Mouse (Mus musculus) midbrain, embryonic 16.5 days (tissue): ENCODE measurements around the gene Tmem63c. TPM values are rescaled to one million over a fixed set of nuclear protein-coding genes. Genes with fewer than 3 reads are reported as not detected.

Experiments used
- ATAC-seq: fragments of 200-750 bp; cut with Nextera tagmentation; 2 replicates; pipeline ENCODE4 v1.8.0; 2017; ENCODE audit warnings: moderate TSS enrichment
- H3K27ac ChIP-seq: fragments of 300-500 bp; sonication (generic); 2 replicates; pipeline ENCODE4 v1.5.1; 2014; ENCODE audit warnings: mild to moderate bottlenecking, low read length, mixed read lengths
- H3K27me3 ChIP-seq: fragments of 300-500 bp; sonication (generic); 2 replicates; pipeline ENCODE4 v1.6.1; 2014; ENCODE audit warnings: low read depth, low read length, mixed read lengths; ENCODE audit not compliant: control insufficient read depth, insufficient read depth
- H3K36me3 ChIP-seq: fragments of 300-500 bp; sonication (generic); 2 replicates; pipeline ENCODE4 v1.6.1; 2014; ENCODE audit warnings: mild to moderate bottlenecking, low read length, moderate library complexity, mixed read lengths; ENCODE audit not compliant: control insufficient read depth, insufficient read depth
- H3K4me1 ChIP-seq: fragments of 300-500 bp; sonication (generic); 2 replicates; pipeline ENCODE4 v1.6.1; 2014; ENCODE audit warnings: mild to moderate bottlenecking, low read length, mixed read lengths; ENCODE audit not compliant: control insufficient read depth, insufficient read depth
- H3K4me2 ChIP-seq: fragments of 300-500 bp; sonication (generic); 2 replicates; pipeline ENCODE4 v1.6.1; 2014; ENCODE audit warnings: mild to moderate bottlenecking, low read length, mixed read lengths
- H3K4me3 ChIP-seq: fragments of 300-500 bp; sonication (generic); 2 replicates; pipeline ENCODE4 v1.5.1; 2014; ENCODE audit warnings: low read depth, mild to moderate bottlenecking, low read length, moderate library complexity, mixed read lengths
- H3K9ac ChIP-seq: fragments of 300-500 bp; sonication (generic); 2 replicates; pipeline ENCODE4 v1.6.1; 2014; ENCODE audit warnings: low read depth, low read length, mixed read lengths
- H3K9me3 ChIP-seq: fragments of 300-500 bp; sonication (generic); replicated peaks from 2 replicates; pipeline ENCODE4 v1.6.1; 2014; ENCODE audit warnings: mild to moderate bottlenecking, low read length, mixed read lengths; ENCODE audit not compliant: control insufficient read depth, poor library complexity, severe bottlenecking
- WGBS: fragments of 180-500 bp; shearing (Covaris S2); extraction: QIAGEN DNeasy Blood & Tissue Kit; methylation state at CpG from one replicate; pipeline ENCODE4 v1.1.7; 2014; 5-methylcytosine and 5-hydroxymethylcytosine counted together
- polyA plus RNA-seq: library from polyadenylated mRNA; unstranded; fragments of >200 nt; fragmentation: Nextera tagmentation; extraction: Ambion mirVana; gene quantifications from 2 replicates; pipeline ENCODE4 v1.2.1, GENCODE M21; 2015

The Tmem63c gene
- polyA plus RNA-seq, 1 experiment from 2014 or later = 13.7 TPM

DNA sequence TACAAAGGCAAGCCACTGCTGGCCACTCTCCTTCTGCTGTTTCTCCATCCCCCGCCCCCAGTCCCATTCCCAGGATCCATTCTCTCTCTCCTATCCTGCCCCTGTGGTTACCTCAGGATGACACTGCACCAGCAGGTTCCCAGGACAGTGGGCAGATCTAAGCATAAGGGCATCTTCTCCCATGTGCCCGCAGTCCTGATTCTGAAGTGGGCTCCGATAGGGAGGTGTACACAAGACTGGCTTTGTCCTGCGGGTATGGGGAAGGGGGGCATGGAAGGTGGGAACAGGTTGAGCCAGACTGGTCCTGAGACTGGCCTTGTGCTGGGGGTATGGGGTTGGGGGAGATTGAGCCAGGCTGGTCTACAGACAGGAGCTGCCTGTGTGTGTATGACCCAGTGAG, 16.5 kb upstream of the Tmem63c start:
- H3K4me3 ChIP-seq = no peak overlapping the region
- H3K36me3 ChIP-seq = no peaks in the 10 kb centered on the region
- no peaks in the 10 kb centered on the region for H3K9me3 ChIP-seq
- no peak for ATAC-seq
- peaks cover 15% of the 10 kb centered on the region for H3K4me1 ChIP-seq
- H3K9ac ChIP-seq = no peak overlapping the region
- H3K4me2 ChIP-seq = no peak overlapping the region
- peak overlapping the region; percentile 10; the same call in 1 of the 2 replicates for H3K27ac ChIP-seq
- WGBS = 89% methylated on average over 4 of the region's 4 CpGs
- no peaks in the 10 kb centered on the region for H3K27me3 ChIP-seq

DNA sequence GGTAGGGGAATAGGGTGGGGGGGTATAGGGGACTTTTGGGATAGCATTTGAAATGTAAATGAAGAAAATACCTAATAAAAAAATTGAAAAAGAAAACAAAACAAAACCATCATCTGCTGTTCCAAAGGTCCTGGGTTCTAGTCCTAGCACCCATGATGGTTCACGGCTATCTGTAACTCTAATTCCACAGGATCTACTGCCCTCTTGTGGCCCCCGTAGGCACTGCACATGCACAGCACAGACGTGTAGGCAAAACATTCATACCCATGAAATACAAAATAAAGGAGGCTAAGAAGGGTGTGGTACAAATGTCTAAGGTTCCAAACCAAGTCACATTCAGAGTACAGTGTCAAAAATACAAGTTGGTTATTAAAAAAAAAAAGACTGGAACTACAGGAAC, 4.1 kb upstream of the Tmem63c start:
- Histone ChIP-seq H3K27ac (no peak overlapping the region), H3K4me2 (no peak overlapping the region), H3K9ac (no peak overlapping the region), H3K9me3 (no peaks in the 10 kb centered on the region), H3K4me3 (no peak overlapping the region), H3K36me3 (no peaks in the 10 kb centered on the region), H3K4me1 (no peaks in the 10 kb centered on the region), H3K27me3 (no peaks in the 10 kb centered on the region)
- no peak for ATAC-seq
- WGBS = 46% methylated on average over 3 of the region's 3 CpGs

DNA sequence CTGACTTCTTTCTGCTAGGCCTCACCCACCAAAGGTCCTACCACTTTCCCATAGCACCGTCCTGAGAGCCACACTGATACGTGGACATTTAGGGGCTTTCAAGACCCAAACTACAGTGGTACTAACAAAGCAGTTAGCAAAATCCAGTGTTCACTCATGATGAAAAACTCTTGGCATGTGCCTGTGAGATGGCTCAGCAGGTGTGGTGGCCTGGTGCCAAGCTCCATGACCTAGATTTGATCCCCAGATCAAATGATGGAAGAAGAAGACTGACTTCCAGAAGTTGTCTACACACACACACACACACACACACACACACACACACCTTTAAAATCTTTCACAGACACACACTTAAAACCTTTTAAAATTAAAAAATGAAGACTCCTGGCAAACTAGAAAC, 2.4 kb upstream of the Tmem63c start:
- ATAC-seq = no peak
- no peaks in the 10 kb centered on the region for H3K27me3 ChIP-seq
- H3K4me2 ChIP-seq = no peak overlapping the region
- H3K36me3 ChIP-seq = no peaks in the 10 kb centered on the region
- H3K27ac ChIP-seq = no peak overlapping the region
- no peaks in the 10 kb centered on the region for H3K4me1 ChIP-seq
- no peak overlapping the region for H3K4me3 ChIP-seq
- no peaks in the 10 kb centered on the region for H3K9me3 ChIP-seq
- H3K9ac ChIP-seq = no peak overlapping the region
- 81% methylated on average over 2 of the region's 2 CpGs for WGBS

DNA sequence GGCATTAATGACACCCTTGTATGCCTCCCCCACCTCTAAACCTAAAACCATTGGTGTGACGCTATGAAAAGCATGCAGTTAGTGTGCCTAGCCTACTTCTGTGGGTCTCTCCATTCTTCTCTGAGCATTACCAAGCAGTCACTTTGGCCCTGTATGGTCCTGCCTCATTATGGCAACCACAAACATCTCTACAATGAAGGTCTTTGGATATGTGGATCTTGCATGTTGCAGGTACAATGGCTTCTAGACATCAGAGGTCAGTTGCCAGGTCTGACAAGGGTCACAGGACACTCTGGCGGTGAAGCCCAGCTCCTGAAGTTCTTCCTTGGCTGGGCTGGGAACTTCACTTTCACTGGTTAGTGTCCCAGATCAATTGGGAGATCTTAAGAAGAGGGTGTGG, 866 bp downstream of the Tmem63c start:
- H3K4me3 ChIP-seq = no peak overlapping the region
- H3K9me3 ChIP-seq = no peaks in the 10 kb centered on the region
- no peaks in the 10 kb centered on the region; the same call in 1 of the 2 replicates for H3K27me3 ChIP-seq
- no peaks in the 10 kb centered on the region for H3K36me3 ChIP-seq
- no peak overlapping the region for H3K27ac ChIP-seq
- ATAC-seq = no peak
- H3K4me2 ChIP-seq = no peak overlapping the region
- H3K9ac ChIP-seq = no peak overlapping the region
- WGBS = 87% methylated on average over 2 of the region's 2 CpGs
- H3K4me1 ChIP-seq = peaks cover 3% of the 10 kb centered on the region; the same call in 1 of the 2 replicates

- WGBS = 77% methylated on average over 3 of the region's 3 CpGs
- ATAC-seq = no peak
Measured at GRCm38 (mm10) chr12:87023456-87023855, 2.3 kb downstream of the Tmem63c start.

GRCm38 (mm10) chr12:87026109-87026870, 5.2 kb downstream of the Tmem63c start:
- Histone ChIP-seq H3K4me2 (peak overlapping the region; percentile 63), H3K36me3 (no peaks in the 10 kb centered on the region), H3K9me3 (no peaks in the 10 kb centered on the region), H3K9ac (peak overlapping the region; percentile 85), H3K4me3 (peak overlapping the region; percentile 62), H3K27me3 (no peaks in the 10 kb centered on the region; the same call in 1 of the 2 replicates), H3K27ac (peak overlapping the region; percentile 77), H3K4me1 (peaks cover 15% of the 10 kb centered on the region)
- WGBS = 4% methylated on average over 30 of the region's 30 CpGs
- ATAC-seq = peak; percentile 83

More at GRCm38 (mm10) chr12:87023456-87023855, 2.3 kb downstream of the Tmem63c start:
- Histone ChIP-seq H3K4me2 (no peak overlapping the region), H3K9ac (no peak overlapping the region), H3K27me3 (no peaks in the 10 kb centered on the region; the same call in 1 of the 2 replicates), H3K4me3 (no peak overlapping the region), H3K9me3 (no peaks in the 10 kb centered on the region), H3K36me3 (no peaks in the 10 kb centered on the region), H3K4me1 (peaks cover 11% of the 10 kb centered on the region), H3K27ac (no peak overlapping the region)

GRCm38 (mm10) chr12:87026871-87027240, 5.7 kb downstream of the Tmem63c start:
- WGBS = 10% methylated on average over 8 of the region's 8 CpGs
- no peaks in the 10 kb centered on the region; the same call in 1 of the 2 replicates for H3K27me3 ChIP-seq
- peak overlapping the region; percentile 62 for H3K4me3 ChIP-seq
- peak overlapping the region; percentile 77 for H3K27ac ChIP-seq
- H3K36me3 ChIP-seq = no peaks in the 10 kb centered on the region
- peaks cover 15% of the 10 kb centered on the region for H3K4me1 ChIP-seq
- H3K9ac ChIP-seq = peak overlapping the region; percentile 85
- H3K4me2 ChIP-seq = peak overlapping the region; percentile 63
- ATAC-seq = no peak; the same call in 1 of the 2 replicates
- no peaks in the 10 kb centered on the region for H3K9me3 ChIP-seq

DNA sequence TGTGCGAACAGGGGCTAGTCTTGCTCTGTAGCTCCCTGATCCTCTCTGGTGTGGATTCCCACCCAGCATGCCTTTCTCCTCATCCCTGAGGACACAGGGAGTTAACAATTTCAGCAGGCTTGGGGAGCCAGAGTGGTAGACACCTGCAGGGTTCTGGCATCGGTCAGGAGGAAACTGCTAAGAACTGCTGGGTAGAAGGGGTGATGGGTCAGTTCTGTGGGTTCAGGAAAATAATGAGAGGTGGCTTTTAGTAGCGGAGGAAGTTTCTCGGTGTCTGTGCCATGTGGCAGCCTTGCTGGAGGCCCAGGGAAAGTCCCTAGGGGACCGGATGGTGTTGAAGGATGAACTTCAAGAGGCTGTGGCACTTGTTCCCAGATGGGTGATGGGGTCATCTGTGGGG, 6.3 kb downstream of the Tmem63c start:
- WGBS = 50% methylated on average over 5 of the region's 5 CpGs
- H3K27me3 ChIP-seq = no peaks in the 10 kb centered on the region; the same call in 1 of the 2 replicates

GRCm38 (mm10) chr12:87028068-87028467, 6.9 kb downstream of the Tmem63c start:
- H3K27ac ChIP-seq = no peak overlapping the region
- 77% methylated on average over 2 of the region's 2 CpGs for WGBS

More for the DNA sequence above, 6.3 kb downstream of the Tmem63c start:
- Histone ChIP-seq H3K4me2 (peak overlapping the region; percentile 63), H3K9ac (peak overlapping the region; percentile 85), H3K36me3 (no peaks in the 10 kb centered on the region), H3K9me3 (no peaks in the 10 kb centered on the region), H3K27ac (no peak overlapping the region), H3K4me3 (peak overlapping the region; percentile 62), H3K4me1 (peaks cover 15% of the 10 kb centered on the region)
- ATAC-seq = no peak

More at GRCm38 (mm10) chr12:87028068-87028467, 6.9 kb downstream of the Tmem63c start:
- no peaks in the 10 kb centered on the region for H3K36me3 ChIP-seq
- H3K27me3 ChIP-seq = no peaks in the 10 kb centered on the region; the same call in 1 of the 2 replicates
- H3K9me3 ChIP-seq = no peaks in the 10 kb centered on the region
- no peak for ATAC-seq
- H3K9ac ChIP-seq = peak overlapping the region; percentile 85; the same call in 1 of the 2 replicates
- no peak overlapping the region for H3K4me3 ChIP-seq
- H3K4me1 ChIP-seq = peaks cover 15% of the 10 kb centered on the region
- peak overlapping the region; percentile 63 for H3K4me2 ChIP-seq
